Mouse (Mus musculus): ENCODE results near the gene Rin2.

Gene Rin2

DNA sequence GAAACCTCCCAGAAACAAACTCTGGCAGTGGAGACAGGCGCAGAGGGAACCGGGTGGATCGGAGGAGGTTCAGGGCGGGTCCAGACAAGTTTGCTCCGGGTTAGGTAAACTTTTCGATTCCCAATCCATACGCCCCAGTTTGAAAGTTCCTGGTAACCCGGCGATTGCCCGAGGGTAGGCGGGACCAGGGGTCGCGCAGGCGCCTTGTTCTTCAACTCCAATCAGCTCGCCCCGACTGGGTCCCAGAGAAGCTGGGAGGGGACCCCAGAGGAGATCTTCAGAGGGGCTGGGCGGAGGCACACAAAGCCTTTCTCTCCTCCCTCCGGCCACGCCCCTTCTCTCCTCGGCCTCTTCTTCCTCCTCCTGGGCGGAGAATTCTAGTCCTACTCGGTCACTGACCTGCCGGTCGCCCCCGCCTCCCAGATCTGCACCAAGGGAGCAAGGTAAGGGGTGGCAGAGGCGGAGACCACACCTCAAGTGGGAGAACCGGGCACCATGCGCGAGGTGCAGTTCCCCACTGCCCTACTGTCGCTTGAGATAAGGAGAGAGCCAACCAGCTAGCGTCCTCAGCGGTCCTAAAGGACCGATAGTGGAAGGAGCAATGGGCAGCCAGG is at the start of gene Rin2:
TSS of gene Rin2 (plus strand) at position 74 of the 614 bp plus-strand sequence.
- CTCF ChIA-PET: no interaction called here

DNA sequence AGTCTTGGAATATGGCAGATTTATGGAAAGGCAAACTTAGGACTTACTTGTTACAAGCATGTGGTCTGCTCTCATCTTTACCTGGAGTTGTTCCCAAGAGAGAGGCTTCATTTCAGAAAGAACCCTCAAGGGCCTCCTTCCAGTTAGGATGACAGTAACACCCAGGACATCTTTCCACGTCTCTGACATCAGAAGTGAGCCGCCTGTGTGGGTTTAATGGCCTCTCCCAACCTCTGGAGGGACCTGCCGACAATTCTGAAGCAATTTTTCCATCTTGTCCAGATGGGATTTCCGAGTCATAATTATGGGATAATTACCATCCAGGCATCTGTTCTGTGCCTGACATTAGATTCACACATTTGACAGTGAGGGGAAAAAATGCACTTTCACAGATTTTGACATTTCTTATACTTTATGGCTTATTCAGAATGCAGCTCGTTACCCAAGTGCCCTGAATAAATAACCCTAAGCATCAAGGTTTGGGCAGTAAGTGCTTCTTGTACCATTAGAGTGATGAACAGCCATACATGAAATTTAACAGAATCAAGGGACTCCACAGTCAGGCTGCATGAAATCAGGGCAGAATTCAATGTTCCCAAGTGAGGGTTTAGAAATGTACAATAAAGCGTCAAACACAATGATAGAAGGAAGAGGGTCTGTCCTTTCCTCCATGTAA is 43.8 kb upstream of the Rin2 start:
- CTCF ChIA-PET: no interaction called here

DNA sequence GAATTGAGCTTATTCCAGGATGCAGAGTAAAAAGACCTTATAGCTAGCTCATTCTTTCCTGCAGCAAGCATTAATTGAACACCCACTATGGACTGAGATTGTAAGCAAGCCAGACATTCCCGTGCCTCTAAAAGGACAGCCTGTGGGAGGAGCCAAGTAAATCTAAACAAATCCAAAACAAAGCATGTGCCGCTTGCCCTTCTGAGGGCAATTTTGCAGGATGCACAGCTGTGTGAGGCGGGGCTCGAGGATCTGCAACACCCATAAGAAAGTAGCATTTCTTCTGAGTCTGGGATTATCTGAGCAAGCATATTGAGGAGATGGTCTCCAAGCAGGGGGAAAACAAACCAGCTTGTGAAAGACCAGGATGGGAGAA is 43.2 kb upstream of the Rin2 start:
- CTCF ChIA-PET: no interaction called here

DNA sequence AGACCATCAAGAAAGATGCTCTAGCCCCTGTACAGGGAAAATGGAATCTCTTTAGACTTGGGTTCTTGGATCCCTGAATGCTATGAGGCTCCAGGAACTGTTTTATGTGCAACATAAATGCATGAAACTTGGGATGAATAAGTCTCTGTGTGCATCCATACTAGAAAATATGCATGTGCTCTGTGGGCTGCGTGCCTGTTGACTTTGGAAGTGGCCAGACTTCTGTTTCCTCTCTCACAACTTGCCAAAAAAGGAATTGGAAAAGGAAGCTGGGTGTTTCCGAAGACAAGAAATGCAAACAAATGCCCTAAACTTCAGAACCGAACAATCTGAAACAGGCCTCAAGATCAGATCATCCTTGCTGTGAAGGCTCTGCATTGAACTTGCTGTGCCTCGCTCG is 41.2 kb upstream of the Rin2 start:
- CTCF ChIA-PET: no interaction called here

DNA sequence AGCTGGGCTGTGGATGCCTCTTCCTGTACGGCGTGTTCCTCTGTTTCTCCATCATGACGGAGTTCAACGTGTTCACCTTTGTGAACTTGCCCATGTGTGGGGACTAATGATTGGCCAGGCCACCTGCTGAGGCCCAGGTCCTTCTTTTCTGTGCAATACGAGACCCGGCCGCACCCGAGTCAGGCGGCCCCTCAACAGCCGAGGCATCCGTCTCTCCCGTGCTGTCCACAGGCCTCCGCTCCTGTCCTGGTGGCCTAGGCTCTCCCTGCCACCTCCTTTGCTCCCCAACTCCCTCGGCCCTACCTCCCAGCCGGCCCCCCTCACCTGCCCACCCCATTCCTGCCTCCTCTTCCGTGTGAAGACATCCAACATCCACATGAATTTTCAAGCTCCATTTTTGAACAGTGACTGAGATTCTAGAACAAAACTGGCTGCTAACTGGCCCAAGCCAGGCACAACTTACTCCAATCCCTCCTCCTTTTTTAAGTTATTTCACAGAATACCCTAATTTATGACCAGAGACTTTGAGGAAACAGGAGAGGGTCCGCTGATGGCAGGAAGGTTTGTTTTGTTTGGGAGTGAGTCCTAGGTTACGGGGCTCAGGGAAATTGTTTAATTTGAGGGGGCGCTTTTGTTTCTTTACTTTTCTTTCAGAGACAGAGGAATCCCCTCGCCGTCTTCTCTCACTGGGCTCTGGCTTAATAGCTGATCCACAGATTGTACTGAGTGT is 34.6 kb upstream of the Rin2 start:
- CTCF ChIA-PET: no interaction called here

DNA sequence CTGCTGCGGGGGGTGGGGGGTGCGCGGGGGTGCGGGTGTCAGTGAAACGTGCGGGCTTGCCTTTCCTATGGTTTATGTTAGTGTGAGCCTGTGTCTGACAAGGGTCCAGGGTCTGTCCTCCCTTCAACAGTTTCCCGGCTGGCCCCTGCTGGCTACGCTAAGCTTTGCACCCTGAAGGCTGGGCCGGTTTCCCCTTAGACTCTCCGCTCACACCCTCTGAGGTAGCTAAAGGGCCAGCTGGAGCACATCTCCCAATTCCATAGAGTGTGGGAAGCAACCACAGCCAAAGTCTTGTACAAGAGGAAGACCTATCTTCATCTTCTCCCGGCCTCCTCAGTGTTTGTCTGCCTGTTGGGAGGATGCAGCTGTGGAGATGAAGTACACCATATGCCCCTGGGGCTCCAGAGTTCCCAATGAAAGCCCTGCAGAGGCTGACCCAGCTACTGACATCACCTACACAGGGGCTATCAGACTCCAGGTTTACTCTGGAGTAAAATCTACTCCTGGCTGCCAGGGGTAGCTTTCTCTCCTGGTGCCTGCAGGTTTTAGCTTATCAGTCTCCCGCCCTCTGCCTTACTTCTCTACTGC is 19.5 kb upstream of the Rin2 start:
- CTCF ChIA-PET: no interaction called here

DNA sequence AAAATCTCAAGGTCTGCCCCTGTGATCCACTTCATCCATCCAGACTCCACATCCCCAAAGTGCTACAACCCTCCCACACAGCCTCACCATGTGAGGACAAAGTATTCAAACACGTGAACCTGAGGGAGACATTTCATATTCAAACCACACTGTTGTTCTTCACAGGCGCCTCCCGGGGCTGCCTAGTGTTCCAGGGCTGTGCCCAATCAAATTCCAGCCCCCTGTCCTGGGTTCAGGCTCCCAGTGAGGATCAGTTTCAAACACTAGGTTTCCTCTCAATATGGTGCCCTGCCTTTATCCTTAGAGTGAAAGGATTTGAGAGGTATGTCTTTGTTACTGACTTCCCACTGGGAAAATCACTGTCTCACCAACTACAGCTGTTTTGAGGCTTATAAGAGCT is 18.9 kb upstream of the Rin2 start:
- CTCF ChIA-PET: no interaction called here

DNA sequence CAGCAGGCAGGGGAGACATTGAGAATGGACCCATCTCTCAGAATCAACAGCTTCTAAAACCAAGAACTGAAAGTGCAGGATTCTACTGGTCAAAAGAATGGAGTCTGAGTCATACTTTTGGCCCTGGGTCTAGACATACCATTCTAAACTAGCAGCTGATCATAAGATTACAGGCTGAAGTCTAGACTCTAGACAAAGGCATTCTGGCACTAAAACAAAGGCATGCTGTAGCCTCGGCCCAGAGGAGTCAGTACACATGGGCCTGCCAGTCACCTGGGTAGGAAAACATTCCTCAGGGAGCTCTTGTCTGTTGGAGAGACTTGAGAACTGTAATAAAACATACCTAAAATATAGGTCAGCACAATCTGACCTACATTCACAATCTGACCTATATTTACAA is 18.3 kb upstream of the Rin2 start:
- CTCF ChIA-PET: no interaction called here

DNA sequence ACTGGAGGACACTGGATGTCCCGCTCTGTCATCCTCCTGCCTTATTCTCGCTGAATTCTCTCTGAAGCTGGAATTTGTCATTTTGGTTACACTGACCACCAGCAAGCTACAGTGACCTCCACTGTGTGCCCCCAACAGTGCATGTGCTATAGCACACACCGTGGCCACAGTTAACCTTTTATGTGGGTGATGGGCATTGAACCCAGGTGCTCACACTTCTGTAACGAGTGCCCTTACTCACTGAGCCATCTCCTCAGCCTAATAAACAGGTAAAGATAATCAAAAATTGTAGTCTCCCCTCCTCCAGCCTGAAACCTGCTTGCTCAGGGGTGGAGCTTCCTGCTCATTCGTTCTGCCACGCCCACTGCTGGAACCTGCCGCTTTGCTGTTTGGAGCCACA is 13.8 kb upstream of the Rin2 start:
- CTCF ChIA-PET: no interaction called here

DNA sequence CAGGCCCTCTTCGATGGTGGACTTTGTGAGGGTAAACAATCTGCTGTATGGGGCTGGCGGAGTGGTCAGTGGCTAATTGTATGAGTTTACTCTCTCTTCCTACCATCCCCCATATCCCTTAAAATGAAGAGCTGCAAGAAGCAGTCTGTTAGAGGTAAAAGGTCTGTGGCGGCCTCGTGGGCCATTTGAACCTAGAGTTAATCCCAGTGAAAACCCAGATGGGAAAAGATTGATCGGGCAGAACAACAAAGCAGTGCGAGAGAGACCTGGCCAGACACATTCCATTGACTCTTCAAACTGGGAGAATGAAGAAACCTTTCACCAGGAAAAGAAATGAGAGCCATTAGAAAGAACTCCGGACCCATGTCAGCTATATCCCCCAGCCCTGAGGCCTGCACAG is 11.1 kb upstream of the Rin2 start:
- CTCF ChIA-PET: no interaction called here

DNA sequence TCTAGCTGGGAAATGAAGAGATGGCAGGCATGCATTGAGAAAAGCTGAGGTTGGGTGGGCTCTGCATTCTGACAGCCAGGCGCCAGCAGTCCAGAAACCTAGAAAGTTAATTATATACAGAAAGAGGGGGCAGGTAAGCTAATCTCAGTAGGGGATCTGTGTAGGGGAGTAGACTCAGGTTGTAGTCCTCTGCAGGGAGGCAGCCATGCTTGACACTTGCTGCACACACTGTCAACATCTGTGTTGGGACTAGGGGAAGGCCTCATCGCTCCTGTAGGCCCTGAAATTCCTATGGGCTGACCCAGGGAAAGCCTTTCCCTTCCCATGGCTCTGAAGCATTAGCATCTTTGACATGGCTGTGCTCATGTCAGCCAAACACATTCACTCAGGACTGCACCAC is 10.7 kb upstream of the Rin2 start:
- CTCF ChIA-PET: no interaction called here

DNA sequence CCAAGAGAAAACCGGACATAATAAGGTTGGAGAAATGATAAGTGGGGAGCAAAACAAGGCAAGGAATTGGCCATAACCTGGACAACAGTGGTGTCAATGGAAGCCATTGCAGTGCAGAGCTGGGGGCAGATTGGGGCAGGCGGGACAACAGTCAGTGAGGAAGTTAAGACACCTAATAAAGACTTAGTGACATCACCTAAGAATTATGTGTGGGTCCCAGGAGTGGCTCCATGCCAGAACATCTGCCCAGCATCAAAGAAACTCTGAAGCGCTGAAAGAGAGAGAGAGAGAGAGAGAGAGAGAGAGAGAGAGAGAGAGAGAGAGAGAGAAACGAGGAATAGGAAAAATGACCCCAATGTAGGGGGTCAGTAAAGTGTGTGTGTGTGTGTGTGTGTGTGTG is 6.9 kb upstream of the Rin2 start:
- CTCF ChIA-PET: no interaction called here

DNA sequence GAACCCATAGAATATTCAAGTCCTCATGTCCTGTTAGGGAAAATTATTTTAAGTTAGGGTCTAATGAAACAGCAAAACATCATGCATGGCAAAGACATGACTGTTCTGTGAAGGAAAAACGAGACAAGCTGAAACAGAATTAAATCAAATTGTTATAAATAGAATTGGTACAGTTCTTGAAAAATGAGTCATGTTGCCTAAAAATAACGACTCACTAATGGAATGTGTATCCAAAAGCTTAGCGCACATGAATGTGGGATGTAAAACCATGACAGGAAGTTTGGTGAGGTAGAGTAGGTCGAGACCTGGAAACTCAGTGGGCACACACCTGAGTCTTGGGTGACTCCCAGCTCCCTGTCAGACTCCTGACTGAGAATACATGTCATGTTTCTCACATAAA is 4.9 kb upstream of the Rin2 start:
- CTCF ChIA-PET: no interaction called here

DNA sequence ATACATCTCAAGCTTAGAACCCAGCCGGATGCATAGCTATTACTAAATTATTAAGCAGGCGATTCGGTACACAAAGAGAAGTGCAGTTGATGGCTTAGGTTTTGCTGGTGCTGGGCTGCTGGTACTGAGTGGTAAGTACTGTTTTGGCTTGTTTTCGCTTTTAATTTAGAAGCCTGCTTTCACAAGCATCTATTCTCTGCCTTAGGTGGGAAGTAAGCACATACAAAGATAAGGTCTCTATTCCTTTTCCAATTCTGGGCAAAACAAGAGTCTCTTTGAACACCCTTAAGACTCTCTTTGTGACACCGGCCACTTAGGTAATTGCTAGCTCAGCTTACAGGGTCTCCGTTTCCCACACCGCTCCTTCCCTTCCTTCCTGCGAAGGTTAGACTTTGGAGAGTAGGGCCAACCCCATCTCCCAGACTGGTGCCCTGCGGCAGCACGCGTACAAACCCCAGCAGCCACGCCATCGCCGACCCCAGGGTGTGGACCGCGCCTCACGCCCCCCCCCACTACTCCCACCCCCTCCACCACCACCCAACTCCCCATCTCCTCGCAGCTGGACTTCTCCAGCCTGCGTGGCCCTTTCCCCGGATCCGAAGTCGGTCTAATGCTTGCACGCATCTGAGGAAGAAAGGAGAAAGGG is 396 bp upstream of the Rin2 start:
- CTCF ChIA-PET: no interaction called here

DNA sequence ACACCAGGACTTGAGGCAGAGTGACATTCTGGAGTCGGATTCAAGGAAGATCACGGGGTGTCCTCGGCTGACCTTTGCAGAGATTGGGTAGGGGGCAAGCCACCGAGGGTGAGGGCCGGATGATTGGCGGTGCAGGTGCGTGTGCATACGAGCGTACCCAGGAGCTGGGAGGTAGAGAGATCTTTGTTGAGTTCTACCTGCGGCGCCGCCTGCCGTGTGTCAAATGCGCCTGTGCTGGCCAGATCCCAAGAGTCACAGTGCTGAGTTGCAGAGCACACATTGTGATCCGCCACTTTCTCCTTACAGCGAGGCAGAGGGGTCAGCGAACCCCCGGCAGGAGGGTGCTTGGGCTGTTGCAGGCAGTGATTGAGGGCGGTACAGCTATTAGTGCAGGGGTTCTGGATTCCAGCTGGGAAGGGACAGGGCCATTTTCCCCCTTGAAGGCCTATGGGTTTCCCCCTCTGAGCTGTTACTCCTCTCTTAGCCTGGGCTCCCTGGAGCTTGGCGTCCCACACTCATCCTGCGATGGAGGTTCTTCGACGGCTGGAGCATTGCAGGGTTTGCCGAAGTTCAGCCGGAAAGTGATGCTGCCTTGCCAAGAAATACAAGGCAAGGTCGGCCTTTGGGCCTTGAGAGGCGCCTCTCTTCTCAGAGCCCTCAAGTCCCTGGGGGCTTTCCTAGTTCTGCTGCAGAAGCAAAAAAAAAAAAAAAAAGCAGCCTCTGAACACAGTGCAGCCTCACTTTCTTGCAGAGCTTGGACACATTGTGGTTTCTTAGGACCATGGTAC is 935 bp downstream of the Rin2 start:
- CTCF ChIA-PET: no interaction called here

DNA sequence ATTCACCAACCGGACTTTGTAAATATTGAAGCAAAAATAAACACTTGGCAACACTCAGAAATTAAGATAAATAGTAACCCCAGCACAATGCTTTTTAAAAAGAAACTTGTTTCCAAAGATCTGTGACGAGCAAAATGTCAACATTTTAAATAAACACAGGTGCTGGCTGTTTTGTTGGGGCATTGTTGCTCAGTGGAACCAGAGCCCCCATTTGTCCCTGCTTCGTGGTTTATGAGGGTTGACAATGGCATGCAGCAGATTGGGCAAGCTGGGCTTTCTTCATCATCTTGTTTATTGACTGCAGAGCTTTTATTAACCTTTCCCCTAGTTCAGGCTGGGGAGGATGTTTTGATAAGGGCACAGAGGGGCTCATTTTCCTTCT is 1.5 kb downstream of the Rin2 start:
- CTCF ChIA-PET: no interaction called here

DNA sequence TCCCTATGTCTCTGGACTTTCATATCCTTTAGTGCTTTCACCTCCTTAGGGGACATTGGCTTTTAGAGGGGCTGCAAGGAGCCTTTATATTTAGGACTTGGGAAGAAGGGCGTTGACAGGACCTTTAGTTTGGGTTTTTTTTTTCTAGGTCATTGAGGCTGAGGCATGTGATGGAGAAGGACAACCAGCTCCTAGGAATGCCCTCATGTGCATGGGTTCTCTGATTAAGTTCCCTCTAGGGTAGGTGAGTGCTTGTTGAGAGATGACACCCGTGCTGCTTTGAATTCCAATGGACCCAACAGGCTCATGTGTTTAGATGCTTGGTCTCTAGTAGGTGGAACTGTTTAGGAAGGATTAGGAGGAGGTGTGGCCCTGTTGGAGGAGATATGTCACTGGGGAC is 1.9 kb downstream of the Rin2 start:
- CTCF ChIA-PET: no interaction called here

DNA sequence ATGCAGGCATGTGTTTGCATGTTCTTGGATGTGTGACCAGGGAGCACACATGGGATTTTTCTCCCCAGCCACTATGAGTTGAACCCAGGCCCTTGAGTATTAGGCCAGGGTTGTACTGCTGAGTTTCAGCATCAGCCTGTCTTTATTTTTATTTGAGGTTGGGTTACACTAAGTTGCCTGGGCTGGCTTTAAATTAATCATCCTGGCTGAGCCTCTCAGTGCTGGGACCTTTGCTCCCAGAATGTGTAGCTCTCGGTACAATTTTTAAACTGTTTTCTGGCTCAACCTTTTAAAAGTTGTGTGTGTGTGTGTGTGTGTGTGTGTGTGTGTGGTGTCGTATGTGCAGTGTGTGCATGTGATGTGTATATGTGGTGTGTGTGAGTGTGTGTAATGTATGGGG is 5.1 kb downstream of the Rin2 start:
- CTCF ChIA-PET: no interaction called here

DNA sequence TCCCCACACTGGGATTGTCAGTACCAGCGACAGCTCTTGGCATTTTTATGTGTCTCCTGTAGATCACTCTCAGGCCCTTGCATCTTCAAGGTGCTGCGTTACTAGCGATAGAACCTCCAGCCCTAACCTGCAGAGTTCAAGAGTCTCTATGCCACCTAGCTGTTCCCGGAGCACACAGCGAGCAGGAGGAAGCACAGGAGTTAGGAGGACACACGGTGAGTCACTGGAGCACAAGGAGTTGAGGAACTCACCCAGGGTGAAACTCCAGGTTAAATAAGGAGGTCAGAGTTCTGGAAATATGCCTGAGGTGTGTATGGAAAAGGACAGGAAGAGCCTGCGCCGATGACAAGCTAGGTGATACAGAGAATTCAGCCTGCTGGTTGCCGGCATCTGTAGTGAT is 5.7 kb downstream of the Rin2 start:
- CTCF ChIA-PET: no interaction called here

DNA sequence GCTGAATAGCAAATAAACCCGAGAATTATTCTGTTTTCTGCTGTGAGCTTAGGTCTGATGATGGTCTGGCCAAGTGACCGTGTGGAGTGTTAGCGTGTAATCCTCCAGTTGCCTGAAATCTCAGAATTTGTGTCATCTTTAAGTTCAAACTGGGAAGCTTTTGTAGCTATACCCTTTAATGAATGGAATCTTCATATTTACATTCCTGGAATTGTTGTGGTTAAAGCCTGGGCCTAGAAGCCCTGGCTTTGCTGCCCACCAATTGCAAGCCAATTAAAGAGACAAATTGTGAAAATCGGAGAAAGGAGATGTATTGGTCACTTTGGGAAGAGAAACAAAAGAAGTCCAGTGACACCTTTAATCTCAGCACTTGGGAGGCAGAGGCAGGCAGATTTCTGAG is 6.6 kb downstream of the Rin2 start:
- CTCF ChIA-PET: no interaction called here

DNA sequence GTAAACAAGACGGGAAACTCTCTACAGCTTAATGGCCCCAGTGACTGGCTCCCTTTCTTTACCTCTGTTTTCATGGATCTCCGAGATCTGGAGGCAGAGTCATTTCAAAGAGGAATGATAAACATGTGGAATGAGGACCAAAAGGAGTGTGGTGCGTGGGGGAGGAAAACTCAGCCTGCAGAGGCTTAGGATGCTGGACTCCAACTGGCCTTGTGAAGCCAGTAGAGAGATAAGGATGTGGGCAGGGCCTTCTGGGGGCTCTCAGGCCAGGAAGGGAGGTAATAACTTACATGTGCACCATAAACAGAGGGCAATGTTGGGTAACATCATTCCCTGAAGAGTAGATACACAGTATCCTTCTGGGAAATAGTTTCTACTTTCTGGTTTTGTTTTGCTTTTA is 7.9 kb downstream of the Rin2 start:
- CTCF ChIA-PET: no interaction called here

DNA sequence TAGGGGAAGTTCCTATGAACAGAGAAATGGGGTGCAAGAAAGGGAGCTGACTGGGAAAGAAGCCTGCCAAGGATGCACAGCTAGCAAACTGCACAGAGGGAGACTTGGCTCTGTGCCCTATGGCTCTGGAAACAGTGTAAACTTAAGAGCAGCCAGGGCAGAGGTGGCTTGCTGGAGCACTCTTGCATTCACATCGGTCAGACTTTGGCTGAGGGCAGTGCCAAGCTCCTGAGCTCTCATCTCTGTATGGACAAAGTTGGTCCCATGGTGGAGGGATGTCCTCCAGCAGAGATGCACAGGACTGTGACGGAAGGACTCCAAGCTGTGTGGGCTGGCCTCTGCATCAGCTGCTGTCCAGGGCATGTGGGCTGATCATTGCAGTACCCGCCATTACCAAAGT is 8.5 kb downstream of the Rin2 start:
- CTCF ChIA-PET: no interaction called here

Measured in spleen, embryonic (tissue).